ENCODE assay signal across 25 mouse cellular contexts in the genomic region with DNA sequence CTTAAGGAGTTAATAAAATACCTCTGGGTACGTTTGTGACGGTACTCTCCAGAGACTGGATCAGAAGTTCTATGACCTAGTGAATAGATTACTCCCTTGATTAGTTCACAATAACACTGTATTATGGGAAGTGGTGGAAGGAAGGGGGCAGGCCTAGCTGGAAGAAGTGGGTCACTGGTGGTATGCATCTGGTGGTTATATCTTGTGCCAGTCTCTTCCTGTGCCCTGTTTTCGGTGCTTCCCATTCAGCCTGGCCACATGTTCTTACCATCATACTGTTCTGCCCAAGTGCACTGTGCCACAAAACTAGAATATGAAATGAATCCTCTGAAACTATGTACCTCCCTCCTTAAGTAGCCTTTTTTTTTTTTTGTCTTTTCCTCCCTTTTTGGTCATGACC.
"Had no signal": no experiment of that assay in that cellular context is flagged by ENCODE, and none has a peak within 500 bp of the region (broad histone marks: within the 10 kb centered on the region; RNA-seq: fewer than 3 reads in every experiment).

No protein-coding gene starts in this region.

- H3K4me2 ChIP-seq: heart, embryonic 11.5 days; heart, embryonic 13.5 days; heart, embryonic 15.5 days; hindbrain, embryonic 12.5 days; hindbrain, embryonic 14.5 days; intestine, embryonic 15.5 days; limb, embryonic 13.5 days; limb, embryonic 15.5 days; liver, embryonic 12.5 days had no signal

- H3K4me3 ChIP-seq: heart, adult 2 months; heart, embryonic 13.5 days; heart, embryonic 15.5 days; hindbrain, embryonic 10.5 days; hindbrain, embryonic 12.5 days; intestine, embryonic 15.5 days; layer of hippocampus, adult 2 months; left cerebral cortex, adult 2 months; limb, embryonic 13.5 days; limb, embryonic 15.5 days; liver, embryonic 12.5 days had no signal

- ATAC-seq: hindbrain, embryonic 16.5 days; inflammation-experienced regulatory T-cells, adult 6 months; intestine, embryonic 15.5 days; intestine, postnatal 0 days; liver, embryonic 12.5 days had no signal

- H3K27ac ChIP-seq: heart, adult 2 months; heart, embryonic 13.5 days; heart, embryonic 15.5 days; hindbrain, embryonic 10.5 days; hindbrain, embryonic 12.5 days; hindbrain, embryonic 14.5 days; intestine, embryonic 15.5 days; layer of hippocampus, adult 2 months; left cerebral cortex, adult 2 months; limb, embryonic 13.5 days; limb, embryonic 15.5 days; liver, embryonic 12.5 days had no signal

- H3K36me3 ChIP-seq: heart, embryonic 13.5 days; heart, embryonic 15.5 days; hindbrain, embryonic 10.5 days; hindbrain, embryonic 12.5 days; intestine, embryonic 15.5 days; limb, embryonic 13.5 days; limb, embryonic 15.5 days; liver, embryonic 12.5 days had no signal

- H3K27me3 ChIP-seq: heart, embryonic 13.5 days; heart, embryonic 15.5 days; hindbrain, embryonic 12.5 days; intestine, embryonic 15.5 days; limb, embryonic 13.5 days; limb, embryonic 15.5 days; liver, embryonic 12.5 days had no signal

- H3K9me3 ChIP-seq: heart, embryonic 13.5 days; heart, embryonic 15.5 days; hindbrain, embryonic 10.5 days; hindbrain, embryonic 12.5 days; intestine, embryonic 15.5 days; limb, embryonic 13.5 days; limb, embryonic 15.5 days; liver, embryonic 12.5 days had no signal

- H3K9ac ChIP-seq: heart, embryonic 13.5 days; heart, embryonic 15.5 days; hindbrain, embryonic 12.5 days; hindbrain, embryonic 14.5 days; intestine, embryonic 15.5 days; limb, embryonic 13.5 days; limb, embryonic 15.5 days; liver, embryonic 12.5 days had no signal

- H3K4me1 ChIP-seq: heart, embryonic 15.5 days; hindbrain, embryonic 10.5 days; hindbrain, embryonic 12.5 days; intestine, embryonic 15.5 days; limb, embryonic 13.5 days; limb, embryonic 15.5 days; liver, embryonic 12.5 days had no signal

- DNase-seq: gastrocnemius, postnatal 14 days; heart, adult 11 months; heart, adult 2 months; heart, postnatal 14 days; heart, postnatal 36 days; kidney, adult 18-20 months; kidney, adult 8-10 months; kidney, postnatal 10 days; kidney, postnatal 25 days; kidney, postnatal 4 days had no signal
